ENCODE assay signal across 8 mouse cellular contexts in genomic region chr16:30060412-30060811, GRCm38 (mm10). TPM values are rescaled to one million over a fixed set of nuclear protein-coding genes. Genes with fewer than 3 reads are reported as not detected.
A peak's percentile ranks its signal among the peaks of the same experiment; 100 is the strongest.
DNase-seq lines count a peak whose midpoint lies in the region; ATAC-seq and TF ChIP-seq lines count a peak whose summit lies in the region.

No protein-coding gene starts in this region.

- TF ChIP-seq CTCF in midbrain, postnatal 0 days (IDR thresholded peaks at IDR 0.05) = no peak

- no peak for ATAC-seq in hindbrain, embryonic 16.5 days
- ATAC-seq in kidney, embryonic 15.5 days (replicated peaks; ENCODE audit: low FRiP score) = no peak
- ATAC-seq in midbrain, postnatal 0 days (ENCODE audit: low FRiP score) = no peak

- H3K4me2 ChIP-seq in hindbrain, embryonic 16.5 days (ENCODE audit: low read length) = peak overlapping the region; percentile 31; the same call in 1 of the 2 replicates
- peak overlapping the region; percentile 50 for H3K4me2 ChIP-seq in kidney, embryonic 15.5 days
- H3K4me2 ChIP-seq in midbrain, postnatal 0 days (ENCODE audit: low read depth, low read length, poor library complexity, severe bottlenecking) = no peak overlapping the region

- H3K27me3 ChIP-seq in hindbrain, embryonic 16.5 days (replicated peaks; ENCODE audit: control insufficient read depth, insufficient read depth, low read length) = peaks cover 33% of the 10 kb centered on the region
- H3K27me3 ChIP-seq in hindbrain, embryonic 10.5 days (ENCODE audit: insufficient read depth, poor library complexity, severe bottlenecking) = peaks cover 75% of the 10 kb centered on the region
- H3K27me3 ChIP-seq in kidney, embryonic 15.5 days = no peaks in the 10 kb centered on the region
- H3K27me3 ChIP-seq in midbrain, postnatal 0 days (ENCODE audit: insufficient read depth, low read length) = peaks cover 39% of the 10 kb centered on the region

- H3K4me1 ChIP-seq in hindbrain, embryonic 16.5 days (ENCODE audit: control insufficient read depth, insufficient read depth, low read depth, low read length) = peaks cover 20% of the 10 kb centered on the region
- H3K4me1 ChIP-seq in hindbrain, embryonic 10.5 days (replicated peaks) = peaks cover 62% of the 10 kb centered on the region
- H3K4me1 ChIP-seq in kidney, embryonic 15.5 days = peaks cover 68% of the 10 kb centered on the region
- H3K4me1 ChIP-seq in midbrain, postnatal 0 days (ENCODE audit: insufficient read depth, low read length) = no peaks in the 10 kb centered on the region

- H3K4me3 ChIP-seq in hindbrain, embryonic 16.5 days (ENCODE audit: low read length) = no peak overlapping the region
- H3K4me3 ChIP-seq in hindbrain, embryonic 10.5 days = no peak overlapping the region
- no peak overlapping the region for H3K4me3 ChIP-seq in kidney, embryonic 15.5 days (replicated peaks)
- H3K4me3 ChIP-seq in midbrain, postnatal 0 days (ENCODE audit: low read depth, low read length) = no peak overlapping the region

- no peak for DNase-seq in hindbrain, embryonic 10.5 days (ENCODE audit: low spot score)
- peak; percentile 47 to 63 for DNase-seq in heart, adult 18-20 months
- peak; percentile 86 for DNase-seq in lung, postnatal 36 days
- no peak for DNase-seq in adrenal gland, adult (ENCODE audit: inconsistent age in 2 of 2, low spot score in 1 of 2)
- no peak for DNase-seq in midbrain, postnatal 0 days (ENCODE audit: low spot score)
- DNase-seq in frontal cortex, postnatal 25 days (ENCODE audit: low spot score in 2 of 2) = no peak

- H3K27ac ChIP-seq in hindbrain, embryonic 16.5 days (ENCODE audit: low read depth, low read length) = no peak overlapping the region
- H3K27ac ChIP-seq in hindbrain, embryonic 10.5 days = no peak overlapping the region
- H3K27ac ChIP-seq in kidney, embryonic 15.5 days = peak overlapping the region; percentile 75
- H3K27ac ChIP-seq in midbrain, postnatal 0 days (ENCODE audit: low read depth, low read length) = no peak overlapping the region

- no peaks in the 10 kb centered on the region for H3K36me3 ChIP-seq in hindbrain, embryonic 16.5 days (ENCODE audit: control insufficient read depth, insufficient read depth, low read length)
- no peaks in the 10 kb centered on the region for H3K36me3 ChIP-seq in hindbrain, embryonic 10.5 days
- no peaks in the 10 kb centered on the region for H3K36me3 ChIP-seq in kidney, embryonic 15.5 days
- H3K36me3 ChIP-seq in midbrain, postnatal 0 days (ENCODE audit: insufficient read depth, low read length) = no peaks in the 10 kb centered on the region

- 6% methylated on average over 8 of the region's 8 CpGs for WGBS in hindbrain, embryonic 16.5 days
- WGBS in hindbrain, embryonic 10.5 days = 8% methylated on average over 8 of the region's 8 CpGs
- 15% methylated on average over 8 of the region's 8 CpGs for WGBS in kidney, embryonic 15.5 days
- WGBS in midbrain, postnatal 0 days = 10% methylated on average over 8 of the region's 8 CpGs

- H3K9me3 ChIP-seq in hindbrain, embryonic 16.5 days (ENCODE audit: control insufficient read depth, low read length) = no peaks in the 10 kb centered on the region
- H3K9me3 ChIP-seq in hindbrain, embryonic 10.5 days = no peaks in the 10 kb centered on the region
- no peaks in the 10 kb centered on the region for H3K9me3 ChIP-seq in kidney, embryonic 15.5 days (replicated peaks)
- H3K9me3 ChIP-seq in midbrain, postnatal 0 days (ENCODE audit: low read length) = no peaks in the 10 kb centered on the region

- no peak overlapping the region for H3K9ac ChIP-seq in hindbrain, embryonic 16.5 days (ENCODE audit: low read depth, low read length)
- H3K9ac ChIP-seq in kidney, embryonic 15.5 days = no peak overlapping the region
- H3K9ac ChIP-seq in midbrain, postnatal 0 days (replicated peaks; ENCODE audit: low read length, poor library complexity, severe bottlenecking) = no peak overlapping the region

RNA-seq across cellular contexts. Expression of gene Hes1, which starts 3.8 kb away (rescaled TPM):
- 8.4 and 8.5 TPM in 2 replicates for polyA plus RNA-seq in hindbrain, embryonic 16.5 days (2015; fragmentation: Nextera tagmentation; extraction: Ambion mirVana)
- polyA plus RNA-seq in hindbrain, embryonic 10.5 days (2016; fragmentation: Nextera tagmentation; extraction: Ambion mirVana) = 31.2 and 31.9 TPM in 2 replicates
- total RNA-seq in heart, adult 18-20 months (2021) = 10 to 100 TPM; 14.8 to 18.7 TPM
- polyA plus RNA-seq in kidney, embryonic 15.5 days (2015; fragmentation: Nextera tagmentation; extraction: Ambion mirVana) = 57.4 and 63.3 TPM in 2 replicates
- total RNA-seq in midbrain, postnatal 0 days (2014; rRNA removed) = 10.2 and 10.3 TPM in 2 replicates
- 9.2 and 13.0 TPM in 2 replicates for polyA plus RNA-seq in midbrain, postnatal 0 days (2015; fragmentation: Nextera tagmentation; extraction: Ambion mirVana)

Comparison
In these comparisons a context has a peak if more than half of its experiments do, and no peak if none do; other contexts are left out.
1. DNase-seq: peak in heart, adult 18-20 months (2 of 2) and lung, postnatal 36 days (single experiment); none in hindbrain, embryonic 10.5 days (single experiment), adrenal gland, adult (0 of 2), midbrain, postnatal 0 days (single experiment) and frontal cortex, postnatal 25 days (0 of 2).